Mouse (Mus musculus) kidney, adult 8-10 months (tissue): Measurements from ENCODE around the gene Syt13.

Experiments
- DNase-seq, 2 experiments: peaks; one replicate each; pipeline ENCODE4 v3.0.0; 2022

Gene Syt13

GRCm38 (mm10) chr2:92914933-92915553 lies at the start of gene Syt13:
Gene Syt13, plus strand, starts transcription at chr2:92915098.
- DNase-seq, result peak; percentile 9 to 12

DNA sequence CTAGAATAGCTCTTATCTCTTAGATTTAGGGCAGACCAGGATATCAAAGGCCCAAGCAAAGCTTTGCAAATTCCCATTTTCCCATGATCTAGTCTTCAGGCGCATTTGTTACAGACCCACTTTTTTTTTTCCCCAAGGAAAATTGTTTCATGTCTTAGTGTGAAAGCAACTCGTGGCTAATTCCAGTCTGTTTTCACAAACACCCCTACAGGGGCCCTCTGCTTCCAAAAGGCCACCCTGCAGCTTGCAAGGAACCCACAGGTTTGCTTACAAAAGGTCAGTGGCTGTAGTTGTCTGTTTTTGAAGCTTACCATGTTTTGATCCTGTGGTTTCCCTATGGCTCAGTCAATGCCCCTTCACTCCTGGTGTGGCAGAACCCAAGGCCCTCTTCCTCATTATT lies 48.3 kb upstream of the Syt13 start:
- DNase-seq, result no peak

- DNase-seq, result no peak
These were observed 44.6 kb upstream of the Syt13 start for GRCm38 (mm10) chr2:92870139-92870836.

GRCm38 (mm10) chr2:92871093-92871686 lies 43.7 kb upstream of the Syt13 start:
- no peak for DNase-seq

DNA sequence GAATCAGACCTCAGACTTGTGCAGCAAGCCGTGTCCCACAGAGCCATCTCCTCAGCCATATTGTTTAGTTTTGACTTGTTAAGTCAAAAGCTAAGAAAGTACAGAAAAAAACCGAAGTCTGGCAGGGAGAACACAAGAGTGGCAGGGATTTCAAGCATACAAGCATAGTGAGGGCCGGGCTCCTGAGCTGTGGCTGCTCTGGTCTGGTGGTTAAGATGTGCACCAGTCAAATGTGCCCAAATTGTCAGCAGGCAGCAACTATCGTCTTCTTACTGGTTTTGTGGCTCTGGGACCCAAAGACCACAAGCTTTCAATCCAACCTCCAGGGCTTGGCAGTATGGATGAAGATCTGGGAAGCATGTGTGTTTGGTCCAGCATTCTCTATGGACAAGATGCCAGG lies 42.2 kb upstream of the Syt13 start:
- DNase-seq, result no peak

DNA sequence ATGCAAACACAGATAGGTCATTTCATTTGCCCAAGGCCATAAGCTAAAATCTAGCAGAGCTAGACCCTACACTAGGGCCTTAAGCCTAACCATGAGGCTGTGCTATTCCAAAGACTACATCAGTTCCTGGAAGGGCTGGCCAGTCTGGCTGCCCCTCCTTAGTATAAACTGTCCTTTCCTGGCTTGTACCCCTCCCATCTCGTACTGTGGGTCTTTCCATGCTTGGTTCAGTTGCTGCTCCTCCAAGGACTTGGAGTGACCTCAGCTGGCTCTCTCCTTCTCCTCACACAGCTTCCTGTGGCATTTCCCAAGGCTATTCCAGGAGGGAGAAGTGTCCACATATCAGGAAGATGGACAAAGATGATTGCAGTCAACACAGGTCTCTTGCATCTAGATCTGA lies 40.3 kb upstream of the Syt13 start:
- DNase-seq, result no peak

DNA sequence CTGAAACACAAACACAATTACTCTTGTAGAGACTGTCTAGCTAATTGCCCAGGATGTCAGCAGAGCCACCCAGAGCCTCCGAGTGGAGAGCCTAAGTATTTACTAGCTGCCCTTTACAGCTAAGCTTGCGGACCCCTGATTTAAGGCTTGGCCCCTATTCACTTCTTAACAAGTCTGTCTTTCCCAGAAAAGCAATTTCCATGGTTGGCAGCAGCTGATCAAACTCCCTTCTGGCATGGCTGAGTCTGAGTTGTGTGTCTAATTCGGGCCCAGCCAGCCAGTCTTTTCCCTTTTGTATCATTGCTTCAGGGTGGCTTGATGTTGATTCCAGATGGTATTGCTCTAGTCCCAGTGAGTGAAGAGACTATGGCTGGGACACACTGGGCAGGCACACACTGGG lies 37.4 kb upstream of the Syt13 start:
- no peak for DNase-seq

DNA sequence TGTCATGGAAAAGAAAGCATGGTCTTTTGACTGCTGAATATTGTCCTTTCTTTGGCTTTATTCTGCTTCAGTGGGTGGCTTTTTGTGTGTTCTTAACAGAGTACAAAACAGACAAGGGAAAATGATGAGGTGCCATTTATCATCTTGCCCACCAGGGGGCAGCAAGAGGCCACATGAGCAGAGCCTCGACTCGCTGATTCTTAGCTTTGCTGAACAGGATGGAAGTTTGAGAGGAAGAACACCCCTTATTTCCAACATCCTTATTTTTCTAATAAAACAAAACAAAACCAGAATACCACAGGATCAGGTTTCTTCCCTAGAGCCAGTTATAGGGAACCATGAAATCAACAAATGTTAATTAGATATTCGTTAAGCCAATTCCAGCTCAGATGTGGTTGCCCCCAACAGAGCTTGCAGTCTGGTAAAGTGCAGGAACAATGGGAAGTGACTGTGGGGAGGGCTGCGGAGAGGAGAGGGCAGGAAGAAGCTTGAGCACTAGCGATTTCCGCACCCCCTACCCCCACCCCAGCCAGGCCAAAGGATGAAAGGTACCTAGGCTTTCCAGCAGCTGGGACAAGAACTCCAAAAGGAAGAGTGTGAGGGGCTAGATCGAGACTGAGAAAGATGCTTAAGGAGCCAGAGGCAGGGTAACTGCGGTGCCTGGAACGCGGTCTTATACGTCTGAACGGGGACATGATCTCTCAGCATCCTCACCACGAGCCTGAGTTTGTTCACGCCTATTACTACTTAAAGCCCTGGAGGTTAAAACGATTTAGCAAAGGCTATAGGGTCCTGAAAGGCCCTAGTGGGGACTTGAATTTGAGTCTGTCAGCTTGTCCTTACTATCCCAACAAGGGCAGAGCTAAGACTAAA lies 31.6 kb upstream of the Syt13 start:
- peak; percentile 17 to 52 for DNase-seq

GRCm38 (mm10) chr2:92883912-92884243 lies 31.0 kb upstream of the Syt13 start:
- peak; percentile 10 to 15 for DNase-seq

DNA sequence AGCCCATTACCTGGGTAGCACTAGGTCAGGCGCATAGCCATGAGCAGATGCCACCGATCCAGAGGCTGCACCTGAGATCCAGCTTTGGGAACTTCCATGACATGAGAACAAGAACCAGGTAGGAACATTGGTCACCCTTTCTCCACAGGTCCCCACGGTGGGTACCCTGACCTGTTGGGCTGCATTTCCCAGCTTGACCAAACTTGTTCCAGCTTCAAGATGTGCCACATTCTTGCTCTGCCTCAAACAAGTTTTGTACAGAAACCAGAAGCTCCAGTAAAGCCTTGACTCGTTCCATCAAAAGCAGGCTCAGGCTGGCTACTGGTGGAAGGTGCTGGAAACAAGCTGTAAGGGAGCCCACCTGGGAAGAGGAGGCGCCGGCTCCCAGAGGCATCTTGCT lies 29.9 kb upstream of the Syt13 start:
- no peak for DNase-seq

- no peak for DNase-seq
These were observed 28.0 kb upstream of the Syt13 start for GRCm38 (mm10) chr2:92886862-92887261.

GRCm38 (mm10) chr2:92892524-92892923 lies 22.4 kb upstream of the Syt13 start:
- DNase-seq, result no peak

DNA sequence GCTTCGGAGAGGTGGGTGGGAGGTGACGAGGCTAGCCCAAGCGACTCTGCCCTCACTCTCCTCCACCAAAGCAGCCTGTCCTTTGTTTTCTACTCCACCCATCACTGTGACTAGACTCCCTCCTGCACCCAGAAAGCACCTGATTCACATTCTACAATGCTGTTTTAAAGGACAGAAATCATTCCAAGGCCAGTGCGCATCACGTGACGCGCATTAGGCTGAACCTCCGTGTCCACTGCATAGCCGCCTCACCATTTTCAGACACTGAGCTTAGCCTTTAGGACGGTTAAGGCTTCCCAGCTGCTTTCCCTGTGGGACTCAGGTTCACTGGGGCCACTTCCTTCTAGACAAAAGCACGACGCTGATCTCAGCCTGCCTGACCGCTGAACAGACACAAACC lies 11.2 kb upstream of the Syt13 start:
- DNase-seq, result no peak

- peak; percentile 16 to 39 for DNase-seq
These were observed 10.5 kb upstream of the Syt13 start for GRCm38 (mm10) chr2:92904307-92904859.

DNA sequence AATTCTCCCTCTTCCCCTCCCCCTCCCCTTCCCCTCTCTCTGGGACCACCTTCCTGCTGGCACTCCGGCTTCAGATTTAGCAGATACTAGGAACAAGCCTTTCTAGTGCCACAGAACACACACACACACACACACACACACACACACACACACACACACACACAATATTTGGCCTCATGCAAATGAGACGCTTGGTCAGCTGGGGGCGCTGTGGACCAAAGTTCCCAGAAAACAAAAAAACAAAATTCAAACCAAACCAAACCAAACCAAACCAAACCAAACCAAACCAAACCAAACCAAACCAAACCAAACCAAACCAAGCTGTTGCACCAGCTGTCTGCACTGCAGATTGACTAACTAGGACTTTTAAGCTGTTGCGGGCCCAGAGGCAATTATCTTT lies 4.5 kb upstream of the Syt13 start:
- DNase-seq, result peak in 1 of 2 experiments; percentile 4

- DNase-seq, result no peak
These were observed 2.6 kb upstream of the Syt13 start for GRCm38 (mm10) chr2:92912312-92912711.

- DNase-seq, result no peak
These were observed 1.6 kb upstream of the Syt13 start for GRCm38 (mm10) chr2:92913295-92913694.

- no peak for DNase-seq
These were observed 1.0 kb downstream of the Syt13 start for GRCm38 (mm10) chr2:92915659-92916631.

DNA sequence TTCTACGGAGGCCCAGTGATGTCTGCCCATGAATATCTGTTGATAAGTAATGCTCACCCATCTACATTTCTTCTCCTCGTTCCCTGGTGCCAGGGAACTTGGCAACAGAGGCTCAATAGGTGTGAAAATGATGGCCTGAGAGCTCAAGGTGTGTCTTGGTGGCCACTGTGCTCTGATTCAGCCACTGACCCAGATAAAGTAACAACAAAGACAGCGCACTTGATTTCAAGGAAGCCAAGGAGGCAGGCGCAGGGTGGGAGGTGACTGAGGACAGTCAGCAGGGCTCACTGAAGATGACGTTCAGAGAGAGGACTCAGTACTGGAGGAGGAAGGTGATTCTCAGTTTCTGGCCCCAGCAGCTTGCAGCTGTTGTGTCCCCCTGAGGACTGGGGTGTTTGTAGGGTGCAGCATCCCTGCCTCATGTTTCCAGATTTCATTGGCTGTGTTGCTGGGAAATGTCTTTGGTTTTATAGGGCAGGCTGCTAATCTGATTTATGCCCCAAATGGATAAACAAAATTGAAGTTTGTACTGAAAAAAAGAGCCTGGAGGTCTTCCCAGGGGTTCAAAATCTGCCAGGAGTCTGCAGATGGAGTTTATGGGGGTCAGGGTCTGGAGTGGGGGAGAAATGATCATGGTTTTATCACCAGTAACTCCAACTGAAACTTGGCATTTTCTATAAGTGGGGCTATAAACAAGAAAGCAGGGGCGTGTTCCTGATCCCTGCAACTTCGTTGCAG lies 2.7 kb downstream of the Syt13 start:
- peak; percentile 3 to 14 for DNase-seq

- no peak for DNase-seq
These were observed 5.8 kb downstream of the Syt13 start for GRCm38 (mm10) chr2:92920709-92921108.

DNA sequence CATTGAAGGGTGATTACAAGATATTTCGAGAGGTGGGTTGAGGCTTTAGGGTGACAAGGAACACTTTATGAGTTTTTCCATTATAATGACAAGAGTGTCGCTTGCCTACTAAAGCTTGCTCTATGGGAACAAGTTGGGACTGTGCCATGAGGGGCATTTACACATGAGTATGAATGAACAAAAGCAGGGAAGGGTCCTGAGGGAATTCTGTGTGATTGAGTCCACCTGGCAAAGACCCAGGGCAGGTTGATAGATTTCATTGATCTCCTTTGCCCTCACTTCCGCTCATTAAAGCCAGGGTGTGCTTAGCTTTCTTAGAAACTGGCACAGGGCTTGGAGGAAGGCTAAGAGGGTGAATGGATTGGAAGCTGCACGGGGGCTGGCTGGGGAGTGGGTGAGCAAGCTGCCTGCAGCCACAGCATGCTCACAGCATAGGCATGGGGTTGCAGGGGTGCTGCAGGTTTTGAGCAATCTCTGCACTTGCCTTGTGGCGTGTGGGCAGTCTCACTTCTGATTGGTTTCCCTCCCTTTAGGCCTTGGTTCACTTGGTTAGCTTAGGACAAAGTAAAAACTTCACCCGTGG lies 9.9 kb downstream of the Syt13 start:
- DNase-seq, result no peak
